Mouse (Mus musculus): ENCODE data around the gene Hoxd13. TPM values are rescaled to one million over a fixed set of nuclear protein-coding genes. Genes with fewer than 3 reads are reported as not detected.

Gene Hoxd13
- 0.10 and 10.4 TPM in 2 replicates for polyA plus RNA-seq (2012; rRNA removed)

GRCm38 (mm10) chr2:74667842-74668357 lies at the start of gene Hoxd13:
Hoxd13 (plus strand) TSS chr2:74668310.

GRCm38 (mm10) chr2:74659507-74660005 lies 8.6 kb upstream of the Hoxd13 start, which contains the start of gene Evx2:
Evx2 (minus strand) TSS chr2:74659557.

GRCm38 (mm10) chr2:74674881-74675665 lies 7.0 kb downstream of the Hoxd13 start, which contains the start of gene Hoxd12:
Hoxd12 (plus strand) TSS chr2:74675013.

GRCm38 (mm10) chr2:74678891-74679595 lies 10.9 kb downstream of the Hoxd13 start, which contains the start of gene Hoxd11:
Hoxd11 (plus strand) TSS chr2:74679557.

GRCm38 (mm10) chr2:74691022-74691951 lies 23.2 kb downstream of the Hoxd13 start, which contains the start of gene Hoxd10:
Hoxd10 (plus strand) TSS chr2:74691924.

GRCm38 (mm10) chr2:74697567-74698121 lies 29.5 kb downstream of the Hoxd13 start, which contains the start of gene Hoxd9:
Hoxd9 (plus strand) TSS chr2:74697727.

GRCm38 (mm10) chr2:74704393-74704998 lies 36.4 kb downstream of the Hoxd13 start, which contains the start of gene Hoxd8:
Hoxd8 (plus strand) TSS chr2:74704615.

GRCm38 (mm10) chr2:74711721-74712621 lies 43.9 kb downstream of the Hoxd13 start, which contains the start of the genes Hoxd3 and Hoxd4:
Hoxd3 (plus strand) TSS chr2:74711927.
Hoxd4 (plus strand) TSS chr2:74711929.

Other genes with a start within 250 kb of the Hoxd13 start
- 27.6 and 32.6 TPM in 2 replicates for gene Lnpk, start 88.9 kb upstream of the Hoxd13 start, polyA plus RNA-seq (2012; rRNA removed)
- gene Evx2, start 8.8 kb upstream of the Hoxd13 start, polyA plus RNA-seq (2012; rRNA removed) = 3.1 and 5.4 TPM in 2 replicates
- 4.5 TPM in 1 of 2 replicates, not detected in the other for gene Hoxd12, start 6.7 kb downstream of the Hoxd13 start, polyA plus RNA-seq (2012; rRNA removed)
- 7.1 TPM in 1 of 2 replicates, not detected in the other for gene Hoxd11, start 11.2 kb downstream of the Hoxd13 start, polyA plus RNA-seq (2012; rRNA removed)
- 0.12 and 10.9 TPM in 2 replicates for gene Hoxd10, start 23.6 kb downstream of the Hoxd13 start, polyA plus RNA-seq (2012; rRNA removed)
- 0.04 and 7.3 TPM in 2 replicates for gene Hoxd9, start 29.4 kb downstream of the Hoxd13 start, polyA plus RNA-seq (2012; rRNA removed)
- 0.36 and 7.0 TPM in 2 replicates for gene Hoxd8, start 36.3 kb downstream of the Hoxd13 start, polyA plus RNA-seq (2012; rRNA removed)
- gene Hoxd3, start 43.6 kb downstream of the Hoxd13 start, polyA plus RNA-seq (2012; rRNA removed) = 0.66 and 38.3 TPM in 2 replicates
- gene Hoxd4, start 43.6 kb downstream of the Hoxd13 start, polyA plus RNA-seq (2012; rRNA removed) = 0.48 and 31.7 TPM in 2 replicates
- gene Gm28230, start 58.4 kb downstream of the Hoxd13 start, polyA plus RNA-seq (2012; rRNA removed) = 0.13 and 20.0 TPM in 2 replicates
- gene Hoxd1, start 94.7 kb downstream of the Hoxd13 start, polyA plus RNA-seq (2012; rRNA removed) = 0.14 and 1.2 TPM in 2 replicates
- 84.9 and 94.0 TPM in 2 replicates for gene Mtx2, start 157.5 kb downstream of the Hoxd13 start, polyA plus RNA-seq (2012; rRNA removed)

All from central nervous system, embryonic 11.5 days (tissue).